Mouse (Mus musculus) neural tube, embryonic 15.5 days (tissue): ENCODE results near the gene Zfp318. TPM values are rescaled to one million over a fixed set of nuclear protein-coding genes. Genes with fewer than 3 reads are reported as not detected.

Experiments used
- polyA plus RNA-seq: library from polyadenylated mRNA; unstranded; fragments of >200 nt; fragmentation: Nextera tagmentation; extraction: Ambion mirVana; gene quantifications from 2 replicates; pipeline ENCODE4 v1.2.1, GENCODE M21; 2015

Zfp318 gene
- polyA plus RNA-seq, 1 experiment from 2014 or later = 19.9 TPM

Other genes with a start within 250 kb of the Zfp318 start
- 37.9 and 39.3 TPM in 2 replicates for gene Rsph9, start 239.5 kb upstream of the Zfp318 start, polyA plus RNA-seq
- 21.7 and 24.6 TPM in 2 replicates for gene Mad2l1bp, start 230.2 kb upstream of the Zfp318 start, polyA plus RNA-seq
- 41.3 and 43.5 TPM in 2 replicates for gene Gtpbp2, start 222.7 kb upstream of the Zfp318 start, polyA plus RNA-seq
- 7.9 and 8.8 TPM in 2 replicates for gene Polh, start 181.1 kb upstream of the Zfp318 start, polyA plus RNA-seq
- gene Xpo5, start 180.9 kb upstream of the Zfp318 start, polyA plus RNA-seq = 29.9 and 31.0 TPM in 2 replicates
- 73.7 and 76.4 TPM in 2 replicates for gene Polr1c, start 135.7 kb upstream of the Zfp318 start, polyA plus RNA-seq
- 87.8 and 97.8 TPM in 2 replicates for gene Yipf3, start 135.7 kb upstream of the Zfp318 start, polyA plus RNA-seq
- 13.1 and 15.0 TPM in 2 replicates for gene Lrrc73, start 130.2 kb upstream of the Zfp318 start, polyA plus RNA-seq
- 28.6 and 32.6 TPM in 2 replicates for gene Tjap1, start 100.7 kb upstream of the Zfp318 start, polyA plus RNA-seq
- 24.7 and 27.4 TPM in 2 replicates for gene Dlk2, start 86.3 kb upstream of the Zfp318 start, polyA plus RNA-seq
- gene Abcc10, start 55.4 kb upstream of the Zfp318 start, polyA plus RNA-seq = 9.3 TPM in 2 replicates
- gene Crip3, start 45.2 kb downstream of the Zfp318 start, polyA plus RNA-seq = 2.7 and 43.4 TPM in 2 replicates
- gene Slc22a7, start 54.7 kb downstream of the Zfp318 start, polyA plus RNA-seq = 1.3 TPM in 1 of 2 replicates, not detected in the other
- gene Ttbk1, start 103.9 kb downstream of the Zfp318 start, polyA plus RNA-seq = 5.5 and 7.8 TPM in 2 replicates
- gene Dnph1, start 113.0 kb downstream of the Zfp318 start, polyA plus RNA-seq = 13.6 and 22.7 TPM in 2 replicates
- gene Cul9, start 162.7 kb downstream of the Zfp318 start, polyA plus RNA-seq = 17.3 and 22.6 TPM in 2 replicates
- gene Srf, start 172.4 kb downstream of the Zfp318 start, polyA plus RNA-seq = 2.5 and 6.4 TPM in 2 replicates
- gene Ptk7, start 245.8 kb downstream of the Zfp318 start, polyA plus RNA-seq = 29.3 and 41.7 TPM in 2 replicates